Mouse (Mus musculus): ENCODE data around the gene Map3k13.

GRCm38 (mm10) chr16:21865250-21865982 lies 71.3 kb downstream of the Map3k13 start:
- TF ChIP-seq POLR2A (IDR thresholded peaks at IDR 0.05; ENCODE audit: borderline replicate concordance, extremely low read depth, low read depth, low read length) = no peak
- TF ChIP-seq CTCF (IDR thresholded peaks at IDR 0.05; ENCODE audit: insufficient read depth, low read length) = no peak
